Mouse (Mus musculus) lung, adult 2 months (tissue): ENCODE data around the gene 2810408A11Rik. TPM values are rescaled to one million over a fixed set of nuclear protein-coding genes. Genes with fewer than 3 reads are reported as not detected.
"Not testable (repeated sequence)": the region's sequence is repeated elsewhere in the genome, so short reads cannot be mapped to it uniquely, and the experiment has no call there.

ENCODE experiments used
- DNase-seq: peaks from one replicate; pipeline ENCODE4 v3.0.0; 2022
- H3K4me1 ChIP-seq: fragments of 200-500 bp; 2 replicates; pipeline ENCODE4 v1.6.1; 2011; ENCODE audit warnings: low read length; ENCODE audit not compliant: control insufficient read depth, insufficient read depth
- H3K4me3 ChIP-seq: fragments of 200-500 bp; replicated peaks from 2 replicates; pipeline ENCODE3; 2011; ENCODE audit warnings: low read depth, mild to moderate bottlenecking, control low read depth, low read length; ENCODE audit errors: extremely low read depth
- CTCF ChIP-seq: fragments of 200-500 bp; IDR thresholded peaks from 2 replicates; pipeline ENCODE4 v1.5.1; 2011; ENCODE audit warnings: mild to moderate bottlenecking, low read length, control low read depth; ENCODE audit not compliant: insufficient read depth
- POLR2A ChIP-seq: fragments of 200-500 bp; IDR thresholded peaks from 2 replicates; pipeline ENCODE4 v1.6.1; 2011; ENCODE audit warnings: low read depth, mild to moderate bottlenecking, control low read depth, low read length, borderline replicate concordance; ENCODE audit errors: extremely low read depth
- WGBS: fragments of 180-500 bp; shearing (Covaris S2); methylation state at CpG from one replicate; pipeline ENCODE4 v1.1.7; 2018; 5-methylcytosine and 5-hydroxymethylcytosine counted together
- polyA plus RNA-seq: library from polyadenylated mRNA; depleted of rRNA; stranded (reverse); fragments of >200 nt; gene quantifications from 2 replicates; pipeline ENCODE4 v1.2.3, GENCODE M21; 2012

Gene 2810408A11Rik
- polyA plus RNA-seq, 1 experiment = 1.4 TPM

GRCm38 (mm10) chr11:69871822-69872221 is 29.0 kb downstream of the 2810408A11Rik start:
- no peak overlapping the region for H3K4me3 ChIP-seq
- WGBS = 89% methylated on average over 7 of the region's 7 CpGs
- peaks cover 4% of the 10 kb centered on the region for H3K4me1 ChIP-seq
- TF ChIP-seq POLR2A (no peak), CTCF (no peak)
- no peak for DNase-seq

GRCm38 (mm10) chr11:69870289-69871069 is 30.3 kb downstream of the 2810408A11Rik start:
- 89% methylated on average over 2 of the region's 2 CpGs for WGBS
- no peak overlapping the region for H3K4me3 ChIP-seq
- TF ChIP-seq POLR2A (no peak), CTCF (no peak)
- no peaks in the 10 kb centered on the region for H3K4me1 ChIP-seq
- no peak for DNase-seq

GRCm38 (mm10) chr11:69867335-69867734 is 33.5 kb downstream of the 2810408A11Rik start:
- DNase-seq = no peak
- WGBS = 47% methylated on average over 9 of the region's 9 CpGs

GRCm38 (mm10) chr11:69865561-69865960 is 35.2 kb downstream of the 2810408A11Rik start:
- TF ChIP-seq CTCF (no peak), POLR2A (no peak; the same call in 1 of the 2 replicates)
- no peaks in the 10 kb centered on the region; the same call in 1 of the 2 replicates for H3K4me1 ChIP-seq
- WGBS = 63% methylated on average over 9 of the region's 9 CpGs

More at GRCm38 (mm10) chr11:69867335-69867734, 33.5 kb downstream of the 2810408A11Rik start:
- TF ChIP-seq CTCF (no peak), POLR2A (no peak)
- Histone ChIP-seq H3K4me3 (no peak overlapping the region), H3K4me1 (no peaks in the 10 kb centered on the region; the same call in 1 of the 2 replicates)

GRCm38 (mm10) chr11:69864138-69864860 is 36.5 kb downstream of the 2810408A11Rik start:
- DNase-seq = no peak
- TF ChIP-seq CTCF = no peak
- no peak for TF ChIP-seq POLR2A
- Histone ChIP-seq H3K4me1 (no peaks in the 10 kb centered on the region; the same call in 1 of the 2 replicates), H3K4me3 (no peak overlapping the region)
- WGBS = 48% methylated on average over 8 of the region's 8 CpGs

More at GRCm38 (mm10) chr11:69865561-69865960, 35.2 kb downstream of the 2810408A11Rik start:
- no peak overlapping the region for H3K4me3 ChIP-seq
- DNase-seq = no peak

DNA sequence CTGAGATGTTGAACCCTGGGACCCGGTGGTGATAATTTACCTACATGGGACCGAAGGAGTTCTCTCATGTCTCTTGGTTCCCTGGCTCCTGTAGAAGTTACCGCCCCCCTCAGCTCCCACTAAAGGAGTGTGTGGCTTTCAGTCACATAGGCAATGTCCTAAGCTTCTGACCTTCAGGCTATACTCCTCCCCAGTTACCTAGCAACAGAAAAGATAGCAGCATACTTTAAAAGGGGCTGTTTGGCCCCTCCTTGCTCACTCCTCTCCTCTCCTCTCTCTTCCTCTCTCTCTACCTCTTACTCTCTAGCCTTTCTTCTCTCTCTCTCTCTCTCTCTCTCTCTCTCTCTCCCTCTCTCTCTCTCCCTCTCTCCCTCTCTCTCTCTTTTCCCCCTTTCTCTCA is 37.1 kb downstream of the 2810408A11Rik start:
- H3K4me3 ChIP-seq, DNase-seq, H3K4me1 ChIP-seq: not testable (repeated sequence)
- 68% methylated on average over 3 of the region's 3 CpGs for WGBS

DNA sequence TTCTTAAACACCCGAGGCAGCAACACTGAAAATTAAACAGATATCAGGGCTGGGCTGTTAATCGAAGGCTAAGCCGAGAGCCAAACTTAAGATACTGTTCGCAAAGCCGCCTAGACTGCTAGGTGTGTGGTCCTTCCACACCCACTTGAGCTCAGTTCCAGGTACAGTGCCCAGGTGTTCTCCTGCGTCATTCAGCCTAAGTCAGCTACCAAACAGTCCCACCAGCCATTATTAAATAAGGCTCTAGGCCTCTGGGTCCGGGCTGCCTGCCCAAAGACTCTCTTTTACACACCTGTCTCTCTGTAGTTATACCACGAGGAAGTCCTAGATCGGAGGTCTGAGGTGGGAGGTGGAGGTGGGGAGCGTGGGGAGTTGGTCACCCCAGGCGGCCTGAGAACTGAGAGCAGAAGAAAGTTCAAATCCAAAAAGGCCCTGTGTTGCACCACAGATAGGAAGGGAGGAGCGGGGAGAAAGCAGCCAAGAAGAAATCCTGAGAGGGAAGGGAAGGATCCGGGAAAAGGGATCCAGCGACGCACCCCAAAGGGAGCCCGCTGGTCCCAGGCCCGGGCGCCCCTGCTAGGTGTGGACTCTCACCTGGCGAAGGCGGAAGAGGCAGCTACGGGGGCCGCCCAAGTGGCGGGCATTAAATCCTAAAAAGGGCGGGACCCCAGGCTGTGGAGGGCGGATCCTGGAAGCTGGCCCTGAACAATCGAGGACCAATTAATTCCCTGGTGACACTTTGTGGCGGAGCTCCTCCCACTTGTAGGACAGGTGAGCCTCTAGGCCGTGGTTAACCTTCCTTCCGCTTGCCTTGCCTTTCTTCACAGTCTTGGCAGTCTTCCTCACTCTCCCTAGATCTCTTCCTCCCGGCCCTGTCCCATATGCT is 42.4 kb downstream of the 2810408A11Rik start, which contains the start of gene Tnk1:
Gene Tnk1, minus strand, starts transcription at position 618 of the 886 bp plus-strand sequence.
- H3K4me1 ChIP-seq = peaks cover 6% of the 10 kb centered on the region
- DNase-seq = peak; percentile 66
- TF ChIP-seq CTCF (no peak), POLR2A (peak; percentile 41; the same call in 1 of the 2 replicates)
- peak within 1 kb of the TSS; percentile 63 for H3K4me3 ChIP-seq
- 31% methylated on average over 29 of the region's 30 CpGs for WGBS

- no peak overlapping the region for H3K4me3 ChIP-seq
- 34% methylated on average over 16 of the region's 16 CpGs for WGBS
- no peak for TF ChIP-seq CTCF
- no peak for TF ChIP-seq POLR2A
- peaks cover 12% of the 10 kb centered on the region for H3K4me1 ChIP-seq
- DNase-seq = no peak
Observed at GRCm38 (mm10) chr11:69855347-69855746, 45.4 kb downstream of the 2810408A11Rik start.

GRCm38 (mm10) chr11:69854680-69855079 is 46.1 kb downstream of the 2810408A11Rik start:
- WGBS = 58% methylated on average over 10 of the region's 10 CpGs
- H3K4me3 ChIP-seq = no peak overlapping the region
- no peak for TF ChIP-seq CTCF
- no peak for TF ChIP-seq POLR2A
- no peak for DNase-seq
- H3K4me1 ChIP-seq = peaks cover 16% of the 10 kb centered on the region
